Mouse (Mus musculus) liver, embryonic 11.5 days (tissue): Measurements from ENCODE around the gene Enpp1. TPM values are rescaled to one million over a fixed set of nuclear protein-coding genes. Genes with fewer than 3 reads are reported as not detected.
A peak's percentile ranks its signal among the peaks of the same experiment; 100 is the strongest.

Source experiments
- ATAC-seq: fragments of 200-750 bp; cut with Nextera tagmentation; replicated peaks from 2 replicates; pipeline ENCODE4 v1.8.0; 2017; ENCODE audit warnings: moderate number of reproducible peaks, mild to moderate bottlenecking, moderate TSS enrichment, moderate library complexity; ENCODE audit not compliant: low FRiP score
- DNase-seq: peaks from one replicate; pipeline ENCODE4 v3.0.0-alpha.2; 2017; ENCODE audit warnings: low spot score
- H3K27ac ChIP-seq: fragments of 300-500 bp; sonication (generic); 2 replicates; pipeline ENCODE4 v1.5.1; 2014; ENCODE audit warnings: mild to moderate bottlenecking, low read depth, low read length, control low read depth
- H3K27me3 ChIP-seq: fragments of 300-500 bp; sonication (generic); replicated peaks from 2 replicates; pipeline ENCODE4 v1.6.1; 2014; ENCODE audit warnings: low read length, mixed read lengths; ENCODE audit not compliant: control insufficient read depth, insufficient read depth
- H3K36me3 ChIP-seq: fragments of 300-500 bp; sonication (generic); 2 replicates; pipeline ENCODE4 v1.6.1; 2014; ENCODE audit warnings: mild to moderate bottlenecking, low read length, moderate library complexity, mixed read lengths; ENCODE audit not compliant: control insufficient read depth, insufficient read depth
- H3K4me1 ChIP-seq: fragments of 300-500 bp; sonication (generic); replicated peaks from 2 replicates; pipeline ENCODE4 v1.6.1; 2014; ENCODE audit warnings: low read length, mixed read lengths; ENCODE audit not compliant: control insufficient read depth, insufficient read depth
- H3K4me2 ChIP-seq: fragments of 300-500 bp; sonication (generic); 2 replicates; pipeline ENCODE4 v1.6.1; 2014; ENCODE audit warnings: mild to moderate bottlenecking, control low read depth, moderate library complexity
- H3K4me3 ChIP-seq: fragments of 300-500 bp; sonication (generic); 2 replicates; pipeline ENCODE4 v1.5.1; 2014; ENCODE audit warnings: low read depth, low read length, control low read depth
- H3K9ac ChIP-seq: fragments of 300-500 bp; sonication (generic); 2 replicates; pipeline ENCODE4 v1.6.1; 2014; ENCODE audit warnings: low read depth, low read length, control low read depth
- H3K9me3 ChIP-seq: fragments of 300-500 bp; sonication (generic); 2 replicates; pipeline ENCODE4 v1.6.1; 2016; ENCODE audit warnings: low read length, inconsistent platforms, mixed read lengths; ENCODE audit not compliant: control insufficient read depth
- WGBS: fragments of 180-500 bp; shearing (Covaris S2); extraction: QIAGEN DNeasy Blood & Tissue Kit; methylation state at CpG from one replicate; pipeline ENCODE4 v1.1.7; 2014; 5-methylcytosine and 5-hydroxymethylcytosine counted together
- polyA plus RNA-seq: library from polyadenylated mRNA; unstranded; fragments of >200 nt; fragmentation: Nextera tagmentation; extraction: Ambion mirVana; gene quantifications from 2 replicates; pipeline ENCODE4 v1.2.1, GENCODE M21; 2014

Enpp1 gene
- polyA plus RNA-seq, 1 experiment from 2014 or later = 2.7 TPM

DNA sequence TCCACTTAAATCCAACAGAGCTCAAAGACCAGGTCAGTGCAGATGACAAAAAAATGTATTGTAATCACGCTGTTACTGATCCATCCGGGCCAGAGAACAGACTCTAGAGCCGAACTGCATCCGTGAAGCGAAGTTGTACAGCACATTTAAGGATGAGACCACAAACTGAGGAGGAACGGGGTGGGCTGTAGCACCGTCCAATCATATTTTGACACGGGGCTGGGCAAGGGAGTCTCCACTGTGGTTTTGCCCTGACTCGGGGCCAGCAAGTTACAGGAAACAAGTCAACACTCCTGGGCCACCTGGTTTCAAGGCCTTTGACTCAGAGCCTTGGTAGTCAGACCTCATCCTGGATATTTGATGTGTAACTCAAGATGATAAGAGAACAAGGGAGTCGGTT, 76.1 kb downstream of the Enpp1 start:
- peak overlapping the region; percentile 42 for H3K4me2 ChIP-seq
- no peaks in the 10 kb centered on the region for H3K27me3 ChIP-seq
- H3K9me3 ChIP-seq = no peaks in the 10 kb centered on the region
- ATAC-seq (0 out of 2 replicates have a peak, but pooled peaks have one; percentile 16), DNase-seq (no peak)
- H3K27ac ChIP-seq = no peak overlapping the region
- 51% methylated on average over 10 of the region's 10 CpGs for WGBS
- no peak overlapping the region for H3K9ac ChIP-seq
- no peaks in the 10 kb centered on the region for H3K36me3 ChIP-seq
- peaks cover 21% of the 10 kb centered on the region for H3K4me1 ChIP-seq
- H3K4me3 ChIP-seq = no peak overlapping the region

DNA sequence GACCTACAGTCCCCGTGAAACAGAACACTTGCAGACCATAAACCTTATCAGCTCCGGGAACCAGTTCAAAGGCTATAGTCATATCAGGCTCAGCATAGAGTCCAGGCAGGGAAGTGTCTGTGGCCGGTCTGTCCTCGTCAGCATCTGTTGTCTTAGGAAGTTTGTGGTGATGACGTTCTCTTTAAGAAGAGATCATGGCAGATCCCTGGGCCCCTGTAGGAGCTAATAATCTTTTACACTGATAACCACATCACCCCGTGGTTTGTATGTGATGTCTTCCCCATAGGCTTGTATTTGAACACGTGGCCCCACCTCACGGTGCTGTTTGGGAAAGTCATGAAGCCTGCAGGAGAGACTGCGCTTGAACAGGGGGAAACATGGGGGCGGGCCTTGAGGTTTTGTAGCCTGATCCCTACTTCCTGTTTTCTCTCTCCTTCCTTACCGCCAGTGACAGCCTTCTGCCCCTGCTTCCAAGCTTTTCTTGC, 76.6 kb downstream of the Enpp1 start:
- H3K27ac ChIP-seq = no peak overlapping the region
- ATAC-seq (peak; percentile 45), DNase-seq (no peak)
- H3K4me1 ChIP-seq = peaks cover 21% of the 10 kb centered on the region
- peak overlapping the region; percentile 42 for H3K4me2 ChIP-seq
- no peaks in the 10 kb centered on the region for H3K9me3 ChIP-seq
- H3K27me3 ChIP-seq = no peaks in the 10 kb centered on the region
- H3K9ac ChIP-seq = no peak overlapping the region
- 22% methylated on average over 11 of the region's 11 CpGs for WGBS
- H3K4me3 ChIP-seq = no peak overlapping the region
- H3K36me3 ChIP-seq = no peaks in the 10 kb centered on the region

DNA sequence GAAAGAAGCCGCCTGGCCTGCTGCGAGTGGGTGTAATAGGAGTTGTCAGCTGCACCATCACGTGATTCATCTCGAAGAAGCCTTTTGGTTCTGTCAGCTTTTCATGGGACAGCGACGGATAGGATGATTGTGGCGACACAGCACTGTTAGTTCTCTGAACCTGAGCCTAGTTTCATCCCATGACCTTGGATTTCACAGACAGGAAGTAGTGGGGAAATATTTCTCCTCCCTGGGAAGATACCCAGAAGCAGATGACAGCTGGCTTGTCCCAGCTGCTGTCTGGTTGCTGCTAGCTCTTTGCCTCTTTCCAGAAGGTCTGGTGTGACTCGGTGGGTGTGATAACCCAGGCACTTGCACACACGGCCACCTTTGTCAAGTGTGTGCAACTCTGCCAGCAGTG, 77.7 kb downstream of the Enpp1 start:
- no peaks in the 10 kb centered on the region for H3K36me3 ChIP-seq
- WGBS = 63% methylated on average over 9 of the region's 9 CpGs
- no peaks in the 10 kb centered on the region for H3K27me3 ChIP-seq
- peaks cover 24% of the 10 kb centered on the region for H3K4me1 ChIP-seq
- H3K9ac ChIP-seq = no peak overlapping the region
- H3K27ac ChIP-seq = no peak overlapping the region
- ATAC-seq (no peak), DNase-seq (no peak)
- H3K4me3 ChIP-seq = no peak overlapping the region
- no peaks in the 10 kb centered on the region for H3K9me3 ChIP-seq
- H3K4me2 ChIP-seq = no peak overlapping the region

DNA sequence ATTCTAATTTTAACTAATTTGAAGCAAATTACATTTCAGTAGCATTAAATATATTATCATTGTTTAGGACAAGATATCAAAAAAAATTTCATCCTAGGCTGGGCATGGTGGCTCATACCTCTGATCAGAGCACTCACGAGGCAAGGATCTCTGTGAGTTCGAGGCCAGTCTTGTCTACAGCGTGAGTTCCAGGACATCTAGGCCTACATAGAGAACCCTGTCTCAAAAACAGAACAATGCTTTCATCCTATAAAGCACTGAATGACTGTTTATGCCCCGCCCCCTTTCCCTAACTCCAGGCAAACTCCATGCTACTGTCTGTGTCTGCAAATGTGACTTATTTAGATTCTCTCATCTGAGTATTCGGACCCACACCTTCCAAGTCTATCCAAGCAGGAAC, 80.8 kb downstream of the Enpp1 start:
- no peak overlapping the region for H3K9ac ChIP-seq
- no peaks in the 10 kb centered on the region for H3K27me3 ChIP-seq
- no peak overlapping the region for H3K27ac ChIP-seq
- no peak overlapping the region for H3K4me2 ChIP-seq
- H3K9me3 ChIP-seq = no peaks in the 10 kb centered on the region
- no peak for ATAC-seq
- peaks cover 22% of the 10 kb centered on the region for H3K4me1 ChIP-seq
- H3K36me3 ChIP-seq = no peaks in the 10 kb centered on the region
- no peak overlapping the region for H3K4me3 ChIP-seq
- WGBS = 88% methylated on average over 5 of the region's 5 CpGs
- no peak for DNase-seq

DNA sequence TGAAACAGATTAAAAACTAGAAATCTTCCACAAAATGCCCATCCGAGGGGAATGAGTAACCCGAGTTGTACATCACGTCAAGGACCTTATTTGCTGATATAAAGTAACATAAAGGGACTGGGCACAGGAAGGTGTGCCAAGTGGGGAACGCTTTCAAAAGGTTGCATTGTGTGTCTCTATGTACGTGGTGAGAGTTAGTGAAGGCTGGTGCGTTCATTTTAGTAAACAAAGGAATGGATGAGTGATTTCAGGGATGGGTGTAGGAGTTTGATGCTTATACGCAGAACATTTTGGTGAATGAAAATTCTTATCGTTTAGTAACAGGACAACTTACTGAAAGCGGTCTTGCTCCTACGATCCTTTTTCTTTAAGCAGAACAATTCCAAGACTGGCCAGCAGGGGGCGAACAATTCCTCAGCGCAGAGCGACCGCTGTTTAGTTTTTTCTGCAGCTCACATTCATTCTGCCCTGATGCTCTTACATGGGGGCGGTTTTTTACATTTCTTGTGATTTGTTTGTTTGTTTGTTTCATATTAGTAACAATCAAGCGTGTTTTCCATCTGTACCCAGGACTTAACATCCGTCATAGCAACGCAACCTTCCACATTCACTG, 81.4 kb downstream of the Enpp1 start:
- 26% methylated on average over 18 of the region's 18 CpGs for WGBS
- H3K9me3 ChIP-seq = no peaks in the 10 kb centered on the region
- ATAC-seq (no peak), DNase-seq (peak; percentile 53)
- no peak overlapping the region for H3K4me3 ChIP-seq
- no peaks in the 10 kb centered on the region for H3K27me3 ChIP-seq
- peaks cover 19% of the 10 kb centered on the region for H3K4me1 ChIP-seq
- 0 out of 2 replicates have a peak overlapping the region, but pooled peaks have one; percentile 26 for H3K4me2 ChIP-seq
- no peak overlapping the region for H3K9ac ChIP-seq
- no peaks in the 10 kb centered on the region for H3K36me3 ChIP-seq
- H3K27ac ChIP-seq = no peak overlapping the region

DNA sequence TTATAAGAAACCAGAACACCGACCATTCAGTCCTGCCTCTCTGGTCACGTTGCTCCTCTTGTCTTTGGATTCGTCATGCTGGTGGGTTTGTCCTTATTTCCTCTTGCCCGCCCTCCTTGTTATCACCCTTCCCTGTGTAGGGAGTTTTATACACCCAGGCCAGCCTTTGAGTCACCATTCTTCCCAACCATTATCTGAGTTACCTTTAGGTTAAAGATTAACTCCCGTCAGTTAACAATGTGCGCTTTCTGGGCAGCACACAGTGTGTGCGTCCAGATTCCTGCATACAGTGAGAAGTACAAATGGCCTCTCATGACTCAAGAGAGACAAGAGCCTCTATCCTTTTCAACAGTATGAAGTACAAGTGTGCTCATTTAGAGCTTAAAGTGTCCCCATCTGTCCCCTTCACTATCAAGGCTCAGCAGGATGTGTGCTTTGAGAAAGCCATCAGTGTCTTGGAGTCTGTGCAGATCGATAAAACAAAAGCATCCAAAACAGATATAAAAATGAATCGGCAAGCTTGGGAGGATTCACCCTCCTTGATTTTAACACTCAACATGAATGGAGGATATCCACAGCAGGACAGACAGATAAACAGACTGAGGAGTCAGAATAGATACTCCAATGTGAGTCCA, 82.8 kb downstream of the Enpp1 start:
- ATAC-seq (peak; percentile 64), DNase-seq (no peak)
- no peak overlapping the region for H3K27ac ChIP-seq
- H3K9me3 ChIP-seq = no peaks in the 10 kb centered on the region
- H3K4me1 ChIP-seq = peaks cover 8% of the 10 kb centered on the region
- no peaks in the 10 kb centered on the region for H3K27me3 ChIP-seq
- H3K4me2 ChIP-seq = no peak overlapping the region
- no peak overlapping the region for H3K9ac ChIP-seq
- H3K36me3 ChIP-seq = no peaks in the 10 kb centered on the region
- 37% methylated on average over 9 of the region's 9 CpGs for WGBS
- no peak overlapping the region for H3K4me3 ChIP-seq

DNA sequence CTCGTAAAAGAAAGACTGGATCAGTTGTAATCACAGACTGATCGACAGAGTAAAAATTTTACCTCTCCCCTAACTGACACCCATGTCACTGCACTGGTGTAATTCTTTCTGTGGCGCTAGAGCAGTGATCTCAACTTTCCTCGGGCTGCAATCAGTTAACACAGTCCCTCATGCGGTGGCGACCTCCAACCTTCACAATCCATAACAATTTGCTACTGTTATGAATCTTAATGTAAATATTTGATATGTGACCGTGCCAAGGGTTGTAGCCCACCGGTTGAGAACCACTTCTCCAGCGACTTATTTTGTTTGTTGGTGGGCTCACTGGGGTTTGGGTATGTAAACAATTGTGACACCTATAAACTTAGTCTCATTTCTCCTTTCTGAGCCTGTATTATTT, 83.5 kb downstream of the Enpp1 start:
- DNase-seq (no peak), ATAC-seq (no peak)
- Histone ChIP-seq H3K36me3 (no peaks in the 10 kb centered on the region), H3K4me2 (no peak overlapping the region), H3K27ac (no peak overlapping the region), H3K4me3 (no peak overlapping the region), H3K27me3 (no peaks in the 10 kb centered on the region), H3K9me3 (no peaks in the 10 kb centered on the region), H3K9ac (no peak overlapping the region), H3K4me1 (peaks cover 8% of the 10 kb centered on the region)
- 72% methylated on average over 9 of the region's 9 CpGs for WGBS

DNA sequence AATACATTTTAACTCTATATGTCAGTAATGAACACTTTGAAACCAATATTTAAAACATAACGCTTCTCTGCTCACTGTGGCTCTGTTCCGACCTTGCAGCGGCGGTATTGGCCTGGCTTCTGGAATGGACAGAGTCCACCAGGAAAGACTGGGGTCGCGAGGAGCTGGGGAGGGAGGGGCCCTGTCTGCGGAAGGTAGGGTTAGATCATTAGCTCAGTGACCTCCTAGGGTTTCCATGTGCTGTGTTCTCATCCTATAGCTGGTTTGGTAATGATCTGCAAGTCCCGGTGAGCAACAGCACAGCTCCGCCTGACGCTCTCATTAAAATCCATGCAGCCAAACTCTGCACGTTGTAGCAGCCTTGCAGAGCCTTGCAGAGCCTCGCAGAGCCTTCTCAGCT, 84.7 kb downstream of the Enpp1 start:
- Histone ChIP-seq H3K9me3 (no peaks in the 10 kb centered on the region), H3K4me2 (no peak overlapping the region), H3K27ac (no peak overlapping the region), H3K9ac (no peak overlapping the region), H3K4me1 (peaks cover 8% of the 10 kb centered on the region), H3K27me3 (no peaks in the 10 kb centered on the region), H3K36me3 (no peaks in the 10 kb centered on the region), H3K4me3 (no peak overlapping the region)
- DNase-seq = no peak
- WGBS = 79% methylated on average over 12 of the region's 12 CpGs
- ATAC-seq = no peak
